Mouse (Mus musculus) liver, adult 2 months (tissue): ENCODE measurements at regions not wholly inside any gene's neighbourhood (a gene's known extent, or its start where the extent isn't known, plus 50 kb on each side); places are given as distances from the start of the nearest gene placed in this dataset.

Experiments used
- CTCF ChIP-seq: fragments of 200-500 bp; IDR thresholded peaks from 2 replicates; pipeline ENCODE4 v1.5.1; 2011; ENCODE audit warnings: low read depth, low read length, control low read depth
- POLR2A ChIP-seq: fragments of 200-500 bp; IDR thresholded peaks from 2 replicates; pipeline ENCODE4 v1.6.1; 2011; ENCODE audit warnings: low read length, control low read depth; ENCODE audit not compliant: insufficient read depth; ENCODE audit errors: extremely low read depth

DNA sequence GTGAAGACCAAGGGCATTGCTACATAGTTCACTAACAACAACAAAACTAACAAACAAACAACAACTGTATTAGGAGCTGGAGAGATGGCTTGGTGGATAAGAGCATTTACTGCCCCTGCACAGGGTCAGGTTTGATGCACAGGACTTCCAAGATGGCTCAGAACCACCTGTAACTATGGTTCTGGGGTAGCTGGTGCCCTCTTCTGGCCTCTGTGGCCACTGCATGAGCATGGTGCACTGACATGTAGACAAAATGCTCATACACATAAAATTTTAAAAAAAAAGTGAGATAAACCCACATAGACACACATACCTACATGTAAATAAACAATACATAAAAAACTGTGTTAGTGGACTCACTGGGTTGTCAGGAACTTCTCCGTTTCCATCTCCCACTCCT, 172.5 kb downstream of the Nucb2 start:
- TF ChIP-seq POLR2A (no peak), CTCF (peak; percentile 16; the same call in 1 of the 2 replicates)
